Comparison of ENCODE assay signal across 8 mouse cellular contexts in genomic region chr3:96435557-96436091, GRCm38 (mm10). TPM values are rescaled to one million over a fixed set of nuclear protein-coding genes. Genes with fewer than 3 reads are reported as not detected.
A peak's percentile ranks its signal among the peaks of the same experiment; 100 is the strongest.
DNase-seq lines count a peak whose midpoint lies in the region; ATAC-seq lines count a peak whose summit lies in the region.

No protein-coding gene starts in this region.

- peak overlapping the region; percentile 15 to 28 for H3K4me3 ChIP-seq in heart, embryonic 14.5 days (ENCODE audit: control insufficient read depth in 1 of 2, insufficient read depth in 1 of 2, low read depth in 1 of 2, low read length in 2 of 2)
- H3K4me3 ChIP-seq in forebrain, embryonic 11.5 days (ENCODE audit: low read depth, low read length) = peak overlapping the region; percentile 19; the same call in 1 of the 2 replicates
- H3K4me3 ChIP-seq in midbrain, embryonic 16.5 days (ENCODE audit: low read depth, low read length) = peak overlapping the region; percentile 16

- no peak for ATAC-seq in heart, embryonic 14.5 days (ENCODE audit: insufficient number of reproducible peaks, insufficient read depth, low FRiP score, low read depth)
- ATAC-seq in forebrain, embryonic 11.5 days (replicated peaks; ENCODE audit: low FRiP score) = no peak
- ATAC-seq in midbrain, embryonic 16.5 days = peak; percentile 45; the same call in 1 of the 2 replicates

- intact Hi-C loops in heart, postnatal 10 days (cut with DNase I) = no loop called here

- DNase-seq in heart, postnatal 10 days = no peak
- peak; percentile 70 for DNase-seq in Muller cell, postnatal 12 days (ENCODE audit: inconsistent ontology term)
- DNase-seq in forebrain, embryonic 11.5 days (ENCODE audit: low spot score) = peak; percentile 71
- DNase-seq in layer of hippocampus, postnatal 10 days (ENCODE audit: low spot score in 2 of 2) = peak; percentile 38 to 55
- DNase-seq in adrenal gland, postnatal 10 days = no peak
- no peak for DNase-seq in lung, postnatal 4 days

- H3K36me3 ChIP-seq in heart, embryonic 14.5 days (ENCODE audit: control insufficient read depth, insufficient read depth, low read length) = no peaks in the 10 kb centered on the region
- H3K36me3 ChIP-seq in forebrain, embryonic 11.5 days (ENCODE audit: control insufficient read depth, insufficient read depth, low read length) = no peaks in the 10 kb centered on the region
- no peaks in the 10 kb centered on the region for H3K36me3 ChIP-seq in midbrain, embryonic 16.5 days (ENCODE audit: control insufficient read depth, insufficient read depth, low read length)

- peaks cover 0 to 5% of the 10 kb centered on the region in 2 experiments; a peak in 2 of 4 replicates for H3K4me1 ChIP-seq in heart, embryonic 14.5 days (ENCODE audit: control insufficient read depth in 2 of 2, insufficient read depth in 2 of 2, low read length in 2 of 2)
- 0 out of 2 replicates have a peak, but pooled peaks cover 3% of the 10 kb centered on the region for H3K4me1 ChIP-seq in forebrain, embryonic 11.5 days (replicated peaks; ENCODE audit: control insufficient read depth, insufficient read depth, low read length)
- no peaks in the 10 kb centered on the region for H3K4me1 ChIP-seq in midbrain, embryonic 16.5 days (ENCODE audit: control insufficient read depth, insufficient read depth, low read length)

- peaks cover 47% of the 10 kb centered on the region for H3K27me3 ChIP-seq in heart, embryonic 14.5 days (ENCODE audit: control insufficient read depth, insufficient read depth, low read length)
- peaks cover 45% of the 10 kb centered on the region for H3K27me3 ChIP-seq in forebrain, embryonic 11.5 days (ENCODE audit: control insufficient read depth, insufficient read depth, low read length)
- H3K27me3 ChIP-seq in midbrain, embryonic 16.5 days (ENCODE audit: control insufficient read depth, insufficient read depth, low read depth, low read length) = peaks cover 35% of the 10 kb centered on the region

- H3K9me3 ChIP-seq in heart, embryonic 14.5 days (ENCODE audit: control insufficient read depth, low read length) = no peaks in the 10 kb centered on the region
- no peaks in the 10 kb centered on the region for H3K9me3 ChIP-seq in forebrain, embryonic 11.5 days (ENCODE audit: control insufficient read depth, low read length)
- no peaks in the 10 kb centered on the region for H3K9me3 ChIP-seq in midbrain, embryonic 16.5 days (replicated peaks; ENCODE audit: control insufficient read depth, low read length, poor library complexity, severe bottlenecking)

- no peak overlapping the region for H3K27ac ChIP-seq in heart, embryonic 14.5 days (replicated peaks in 1 of 2; ENCODE audit: control insufficient read depth in 1 of 2, insufficient read depth in 1 of 2, low read depth in 2 of 2, low read length in 2 of 2)
- no peak overlapping the region for H3K27ac ChIP-seq in forebrain, embryonic 11.5 days (ENCODE audit: low read depth, low read length)
- H3K27ac ChIP-seq in midbrain, embryonic 16.5 days (ENCODE audit: low read length) = no peak overlapping the region

- no peak overlapping the region; the same call in 1 of the 2 replicates for H3K9ac ChIP-seq in heart, embryonic 14.5 days (ENCODE audit: low read length)
- no peak overlapping the region for H3K9ac ChIP-seq in forebrain, embryonic 11.5 days (ENCODE audit: low read length)
- H3K9ac ChIP-seq in midbrain, embryonic 16.5 days (ENCODE audit: low read depth, low read length) = 0 out of 2 replicates have a peak overlapping the region, but pooled peaks have one; percentile 1

- peak overlapping the region; percentile 52 for H3K4me2 ChIP-seq in heart, embryonic 14.5 days (ENCODE audit: low read length)
- peak overlapping the region; percentile 33 for H3K4me2 ChIP-seq in forebrain, embryonic 11.5 days (ENCODE audit: low read depth, low read length, severe bottlenecking)
- peak overlapping the region; percentile 22 for H3K4me2 ChIP-seq in midbrain, embryonic 16.5 days (ENCODE audit: low read length)

- WGBS in heart, embryonic 14.5 days = 2% methylated on average over 26 of the region's 26 CpGs
- under 1% methylated on average over 26 of the region's 26 CpGs for WGBS in forebrain, embryonic 11.5 days
- 1% methylated on average over 26 of the region's 26 CpGs for WGBS in midbrain, embryonic 16.5 days

RNA-seq across cellular contexts. Expression of gene BC107364, which starts 16.5 kb away (rescaled TPM):
- polyA plus RNA-seq in heart, embryonic 14.5 days (2014; fragmentation: Nextera tagmentation; extraction: Ambion mirVana) = 0.66 and 1.0 TPM in 2 replicates
- total RNA-seq in heart, postnatal 10 days (2021) = not detected
- polyA plus RNA-seq in forebrain, embryonic 11.5 days (2014; fragmentation: Nextera tagmentation; extraction: Ambion mirVana) = not detected in 2 replicates
- not detected for total RNA-seq in layer of hippocampus, postnatal 10 days (2021)
- polyA plus RNA-seq in midbrain, embryonic 16.5 days (2015; fragmentation: Nextera tagmentation; extraction: Ambion mirVana) = not detected in 2 replicates
- not detected for total RNA-seq in adrenal gland, postnatal 10 days (2021)

Comparison
In these comparisons a context has a peak if more than half of its experiments do, and no peak if none do; other contexts are left out.
1. DNase-seq: peak in Muller cell, postnatal 12 days (single experiment), forebrain, embryonic 11.5 days (single experiment) and layer of hippocampus, postnatal 10 days (2 of 2); none in heart, postnatal 10 days (0 of 2), adrenal gland, postnatal 10 days (single experiment) and lung, postnatal 4 days (0 of 2).
2. Peak in every context shown above with its lines, with median percentiles within 50 percentile points of each other: H3K4me2 ChIP-seq and H3K4me3 ChIP-seq.